Mouse (Mus musculus): ENCODE results near the gene Olfr920. TPM values are rescaled to one million over a fixed set of nuclear protein-coding genes. Genes with fewer than 3 reads are reported as not detected.

Gene Olfr920
- 0.07 TPM in 1 of 2 replicates, not detected in the other for polyA plus RNA-seq (2015; fragmentation: Nextera tagmentation; extraction: Ambion mirVana)

- H3K9ac ChIP-seq = no peak within 1 kb of the TSS
- H3K27ac ChIP-seq (replicated peaks) = no peak within 1 kb of the TSS
- H3K27me3 ChIP-seq (replicated peaks) = no peaks in the 10 kb centered on the region
- H3K4me3 ChIP-seq = no peak within 1 kb of the TSS
- no peak within 1 kb of the TSS for H3K4me2 ChIP-seq
- 72% methylated on average over 1 of the region's 1 CpGs for WGBS
- H3K9me3 ChIP-seq = no peaks in the 10 kb centered on the region
- ATAC-seq (ENCODE audit: extremely low read depth, insufficient number of reproducible peaks, low FRiP score, low TSS enrichment) = no peak
- no peaks in the 10 kb centered on the region for H3K36me3 ChIP-seq
- no peaks in the 10 kb centered on the region for H3K4me1 ChIP-seq
Observed at GRCm38 (mm10) chr9:38751999-38752398, at the start of gene Olfr920. Gene Olfr920 (plus strand): TSS chr9:38752299.

- Histone ChIP-seq H3K9ac (peak within 1 kb of the TSS; percentile 85), H3K27me3 (replicated peaks) (no peaks in the 10 kb centered on the region), H3K27ac (replicated peaks) (peak within 1 kb of the TSS; percentile 84), H3K4me1 (peaks cover 13% of the 10 kb centered on the region), H3K36me3 (peaks cover 8% of the 10 kb centered on the region), H3K9me3 (no peaks in the 10 kb centered on the region), H3K4me2 (peak within 1 kb of the TSS; percentile 85), H3K4me3 (peak within 1 kb of the TSS; percentile 72)
- 2% methylated on average over 4 of the region's 4 CpGs for WGBS
- ATAC-seq (ENCODE audit: extremely low read depth, insufficient number of reproducible peaks, low FRiP score, low TSS enrichment) = no peak
Observed at GRCm38 (mm10) chr9:38718102-38718501, 34.0 kb upstream of the Olfr920 start, which contains the start of gene Vwa5a. Gene Vwa5a (plus strand): TSS chr9:38718268.

GRCm38 (mm10) chr9:38718927-38719441 lies 33.1 kb upstream of the Olfr920 start:
- ATAC-seq (ENCODE audit: extremely low read depth, insufficient number of reproducible peaks, low FRiP score, low TSS enrichment) = no peak
- 1% methylated on average over 3 of the region's 3 CpGs for WGBS
- Histone ChIP-seq H3K27me3 (replicated peaks) (no peaks in the 10 kb centered on the region), H3K4me3 (peak overlapping the region; percentile 72), H3K9me3 (no peaks in the 10 kb centered on the region), H3K9ac (peak overlapping the region; percentile 85), H3K4me1 (peaks cover 13% of the 10 kb centered on the region), H3K36me3 (peaks cover 16% of the 10 kb centered on the region), H3K4me2 (peak overlapping the region; percentile 85), H3K27ac (replicated peaks) (peak overlapping the region; percentile 84)

- Histone ChIP-seq H3K4me2 (no peak overlapping the region), H3K4me1 (peaks cover 8% of the 10 kb centered on the region), H3K9ac (no peak overlapping the region), H3K4me3 (no peak overlapping the region), H3K27me3 (replicated peaks) (no peaks in the 10 kb centered on the region), H3K9me3 (no peaks in the 10 kb centered on the region), H3K27ac (replicated peaks) (no peak overlapping the region), H3K36me3 (peaks cover 52% of the 10 kb centered on the region)
- 87% methylated on average over 1 of the region's 1 CpGs for WGBS
- no peak for ATAC-seq (ENCODE audit: extremely low read depth, insufficient number of reproducible peaks, low FRiP score, low TSS enrichment)
Observed at GRCm38 (mm10) chr9:38724044-38724443, 28.1 kb upstream of the Olfr920 start.

- H3K27me3 ChIP-seq (replicated peaks) = no peaks in the 10 kb centered on the region
- 68% methylated on average over 3 of the region's 3 CpGs for WGBS
- no peaks in the 10 kb centered on the region for H3K9me3 ChIP-seq
- ATAC-seq (ENCODE audit: extremely low read depth, insufficient number of reproducible peaks, low FRiP score, low TSS enrichment) = no peak
- no peak overlapping the region for H3K4me2 ChIP-seq
- H3K9ac ChIP-seq = no peak overlapping the region
- no peak overlapping the region for H3K27ac ChIP-seq (replicated peaks)
- no peak overlapping the region for H3K4me3 ChIP-seq
- peaks cover 73% of the 10 kb centered on the region for H3K36me3 ChIP-seq
- no peaks in the 10 kb centered on the region for H3K4me1 ChIP-seq
Observed at GRCm38 (mm10) chr9:38728218-38728617, 23.9 kb upstream of the Olfr920 start.

GRCm38 (mm10) chr9:38741408-38741807 lies 10.7 kb upstream of the Olfr920 start:
- H3K4me2 ChIP-seq = no peak overlapping the region
- no peaks in the 10 kb centered on the region for H3K4me1 ChIP-seq
- H3K9ac ChIP-seq = no peak overlapping the region
- no peaks in the 10 kb centered on the region for H3K27me3 ChIP-seq (replicated peaks)
- no peak for ATAC-seq (ENCODE audit: extremely low read depth, insufficient number of reproducible peaks, low FRiP score, low TSS enrichment)
- H3K9me3 ChIP-seq = no peaks in the 10 kb centered on the region
- no peak overlapping the region for H3K4me3 ChIP-seq
- 75% methylated on average over 1 of the region's 1 CpGs for WGBS
- no peak overlapping the region for H3K27ac ChIP-seq (replicated peaks)
- H3K36me3 ChIP-seq = peaks cover 37% of the 10 kb centered on the region

- H3K4me2 ChIP-seq = no peak overlapping the region
- WGBS = 57% methylated on average over 4 of the region's 4 CpGs
- H3K4me3 ChIP-seq = no peak overlapping the region
- no peaks in the 10 kb centered on the region for H3K9me3 ChIP-seq
- H3K4me1 ChIP-seq = no peaks in the 10 kb centered on the region
- no peak overlapping the region for H3K27ac ChIP-seq (replicated peaks)
- no peak overlapping the region for H3K9ac ChIP-seq
- peaks cover 13% of the 10 kb centered on the region for H3K36me3 ChIP-seq
- H3K27me3 ChIP-seq (replicated peaks) = no peaks in the 10 kb centered on the region
- no peak for ATAC-seq (ENCODE audit: extremely low read depth, insufficient number of reproducible peaks, low FRiP score, low TSS enrichment)
Observed at GRCm38 (mm10) chr9:38744619-38745315, 7.3 kb upstream of the Olfr920 start.

- no peak within 1 kb of the TSS for H3K9ac ChIP-seq
- no peaks in the 10 kb centered on the region for H3K27me3 ChIP-seq (replicated peaks)
- no peaks in the 10 kb centered on the region for H3K4me1 ChIP-seq
Observed at GRCm38 (mm10) chr9:38772768-38773167, 20.7 kb downstream of the Olfr920 start, which contains the start of gene Olfr921. Gene Olfr921 (plus strand): TSS chr9:38773068.

GRCm38 (mm10) chr9:38792689-38793088 lies 40.6 kb downstream of the Olfr920 start:
- H3K4me2 ChIP-seq = no peak overlapping the region
- WGBS = 66% methylated on average over 2 of the region's 2 CpGs

More at GRCm38 (mm10) chr9:38772768-38773167, 20.7 kb downstream of the Olfr920 start, which contains the start of gene Olfr921:
- Histone ChIP-seq H3K27ac (replicated peaks) (no peak within 1 kb of the TSS), H3K36me3 (no peaks in the 10 kb centered on the region), H3K4me3 (no peak within 1 kb of the TSS), H3K4me2 (no peak within 1 kb of the TSS), H3K9me3 (no peaks in the 10 kb centered on the region)
- no peak for ATAC-seq (ENCODE audit: extremely low read depth, insufficient number of reproducible peaks, low FRiP score, low TSS enrichment)

GRCm38 (mm10) chr9:38805696-38806095 lies 53.6 kb downstream of the Olfr920 start:
- Histone ChIP-seq H3K9me3 (no peaks in the 10 kb centered on the region), H3K4me3 (no peak overlapping the region), H3K4me2 (no peak overlapping the region), H3K4me1 (no peaks in the 10 kb centered on the region), H3K36me3 (no peaks in the 10 kb centered on the region), H3K27ac (replicated peaks) (no peak overlapping the region), H3K9ac (no peak overlapping the region), H3K27me3 (replicated peaks) (no peaks in the 10 kb centered on the region)
- no peak for ATAC-seq (ENCODE audit: extremely low read depth, insufficient number of reproducible peaks, low FRiP score, low TSS enrichment)

More at GRCm38 (mm10) chr9:38792689-38793088, 40.6 kb downstream of the Olfr920 start:
- Histone ChIP-seq H3K4me1 (no peaks in the 10 kb centered on the region), H3K4me3 (no peak overlapping the region), H3K9ac (no peak overlapping the region), H3K36me3 (no peaks in the 10 kb centered on the region), H3K9me3 (no peaks in the 10 kb centered on the region), H3K27ac (replicated peaks) (no peak overlapping the region), H3K27me3 (replicated peaks) (no peaks in the 10 kb centered on the region)
- ATAC-seq (ENCODE audit: extremely low read depth, insufficient number of reproducible peaks, low FRiP score, low TSS enrichment) = no peak

Measured in heart, embryonic 13.5 days (tissue).